Mouse (Mus musculus) small intestine, adult 2 months (tissue): ENCODE measurements around the gene Mast4.

Experiments used
- CTCF ChIP-seq: fragments of 200-500 bp; IDR thresholded peaks from 2 replicates; pipeline ENCODE4 v1.5.1; 2012; ENCODE audit warnings: low read depth, mild to moderate bottlenecking, control low read depth, inconsistent platforms, low read length, moderate library complexity, mixed read lengths; ENCODE audit not compliant: insufficient replicate concordance, insufficient read length; ENCODE audit errors: extremely low read depth
- POLR2A ChIP-seq: fragments of 200-500 bp; IDR thresholded peaks from 2 replicates; pipeline ENCODE4 v1.6.1; 2012; ENCODE audit warnings: low read depth, mild to moderate bottlenecking, control low read depth, inconsistent platforms, low read length, moderate library complexity

DNA sequence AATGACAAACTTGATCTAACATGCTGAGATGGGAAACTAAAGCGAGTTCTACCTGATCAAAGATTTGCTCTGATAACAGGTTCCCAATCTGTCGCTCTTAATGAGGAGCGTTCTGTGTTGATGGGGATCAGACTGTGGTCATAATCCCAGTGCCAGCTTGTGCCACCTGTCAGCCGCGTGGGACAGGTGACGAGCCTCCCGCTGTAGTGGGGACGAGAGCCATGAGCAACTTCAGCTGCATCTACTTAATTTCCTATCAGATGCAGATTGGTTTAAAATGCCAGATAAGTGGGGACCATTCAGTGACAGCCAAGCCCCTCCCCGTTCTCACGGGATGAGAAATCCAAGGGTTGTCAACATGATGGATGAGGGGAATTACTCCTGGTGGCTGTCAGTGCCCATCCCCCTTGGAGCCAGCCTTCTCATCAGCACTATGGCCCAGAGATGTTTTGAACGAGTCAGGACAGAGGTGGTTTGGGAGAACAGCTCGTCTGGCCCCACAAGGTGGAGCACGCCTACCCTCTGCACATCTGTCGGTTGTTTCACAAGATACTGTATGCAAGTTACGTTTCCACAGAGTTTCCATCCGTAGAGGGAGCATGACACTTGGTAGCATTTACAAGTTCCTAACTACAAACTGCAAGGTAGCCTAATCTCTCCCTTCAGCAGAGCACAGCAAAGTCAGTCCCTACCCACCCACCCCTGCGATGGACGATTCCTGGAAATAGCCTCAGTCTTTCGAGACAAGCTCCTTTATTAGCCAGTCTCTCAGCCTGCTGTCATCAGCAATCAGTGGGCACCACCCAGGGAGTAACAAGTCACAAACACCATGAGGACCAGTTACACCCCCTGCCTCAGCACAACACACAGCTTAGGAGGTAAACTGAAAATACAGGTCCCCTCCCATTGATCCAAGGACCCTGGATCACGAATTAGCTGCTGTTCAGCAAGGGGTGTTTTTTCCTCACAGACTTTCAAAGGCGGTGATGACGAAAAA lies 212.2 kb downstream of the Mast4 start:
- TF ChIP-seq CTCF (no peak), POLR2A (no peak)
